Mouse (Mus musculus) induced T-regulatory cell, adult 2 months (primary cell): ENCODE data around the gene Arnt2.

Source experiments
- DNase-seq: peaks from one replicate; pipeline ENCODE4 v3.0.0-alpha.2; 2012; ENCODE audit warnings: low read depth

Arnt2 gene

DNA sequence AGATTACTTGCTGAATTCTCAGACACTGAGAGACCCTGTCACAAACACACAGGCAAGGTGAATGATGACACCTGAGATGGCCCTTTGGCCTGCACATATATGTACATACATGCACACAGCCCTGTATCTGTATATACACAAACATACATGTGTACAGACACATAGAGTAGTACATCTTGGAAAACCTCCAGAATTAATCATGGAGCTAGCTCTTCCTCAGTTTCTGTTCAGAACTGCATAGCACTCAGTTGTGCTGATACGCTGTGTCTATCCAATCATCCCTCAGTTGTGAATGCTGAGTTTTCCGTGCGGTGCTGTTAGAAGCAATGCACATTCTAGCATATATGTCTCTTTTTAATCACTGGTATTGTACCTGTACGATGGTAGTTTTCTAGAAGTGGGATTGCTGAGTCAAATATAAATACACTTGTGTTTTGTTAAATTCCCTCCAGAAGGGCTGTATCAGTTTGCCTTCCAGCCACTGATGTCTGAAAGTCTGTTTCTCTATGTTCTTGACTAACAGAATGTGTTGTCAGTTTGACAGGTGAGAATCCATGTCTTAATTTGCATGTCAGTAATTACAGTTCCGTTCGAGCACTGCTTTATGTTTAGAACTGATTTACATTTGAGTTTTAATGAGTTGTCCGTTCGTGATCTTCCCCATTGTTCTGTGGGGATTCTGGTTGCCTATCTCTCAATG is 123.3 kb downstream of the Arnt2 start:
- no peak for DNase-seq

DNA sequence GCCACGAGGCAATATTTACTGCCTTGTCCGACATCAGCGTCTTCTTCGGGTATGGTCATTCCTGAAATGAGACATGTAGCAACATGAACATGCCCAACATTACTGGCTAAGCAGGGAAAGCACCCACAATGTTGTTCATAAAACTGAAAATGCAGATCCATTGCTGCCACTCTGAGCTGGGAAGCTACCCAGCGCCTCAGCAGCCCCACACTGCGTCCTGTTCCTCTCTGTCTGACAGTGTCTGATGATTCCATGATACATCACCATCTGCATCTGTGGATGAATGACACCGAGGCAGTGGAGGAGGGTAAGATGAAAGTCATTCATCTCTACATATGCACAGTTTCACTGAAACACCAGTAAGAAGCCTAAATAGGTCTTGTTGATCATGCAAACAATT is 124.2 kb downstream of the Arnt2 start:
- no peak for DNase-seq

DNA sequence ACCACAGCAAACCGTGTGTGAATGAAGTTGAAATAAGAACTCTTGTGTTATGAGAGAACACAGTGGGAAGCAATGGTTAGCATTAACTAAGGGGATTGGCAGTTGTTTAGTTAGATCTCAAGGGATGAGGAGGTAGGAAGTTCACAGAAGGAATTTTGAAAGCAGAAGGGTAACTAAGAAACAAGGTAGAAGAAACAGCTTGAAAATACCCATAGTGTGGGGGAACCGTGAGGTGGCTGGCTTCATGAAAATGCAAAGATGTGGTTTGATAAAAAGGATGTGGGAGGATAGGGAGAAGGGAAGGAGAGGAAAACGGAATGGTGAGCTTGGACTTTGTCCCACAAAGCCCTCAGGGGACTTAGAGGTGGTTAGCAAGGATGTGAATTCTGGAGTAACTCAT is 125.0 kb downstream of the Arnt2 start:
- no peak for DNase-seq

DNA sequence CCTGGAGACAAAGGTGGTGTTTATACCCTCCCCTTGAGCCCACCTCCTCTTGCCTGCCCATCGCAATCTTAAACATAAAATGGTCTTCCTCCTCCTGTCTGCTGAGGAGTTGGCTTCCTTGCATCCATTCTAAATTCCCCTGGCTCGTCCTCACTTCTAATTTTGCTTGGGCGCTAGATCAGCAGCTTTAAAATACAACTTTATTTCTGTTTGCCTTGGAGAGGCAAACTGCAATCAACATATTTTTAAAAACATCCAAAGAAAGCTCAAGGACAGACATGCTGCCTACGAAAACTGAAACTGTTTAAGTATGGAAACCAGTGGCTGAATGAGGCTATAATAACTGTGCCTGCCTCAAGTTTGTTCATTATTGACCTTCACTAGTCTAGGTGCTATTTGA is 127.7 kb downstream of the Arnt2 start:
- no peak for DNase-seq

DNA sequence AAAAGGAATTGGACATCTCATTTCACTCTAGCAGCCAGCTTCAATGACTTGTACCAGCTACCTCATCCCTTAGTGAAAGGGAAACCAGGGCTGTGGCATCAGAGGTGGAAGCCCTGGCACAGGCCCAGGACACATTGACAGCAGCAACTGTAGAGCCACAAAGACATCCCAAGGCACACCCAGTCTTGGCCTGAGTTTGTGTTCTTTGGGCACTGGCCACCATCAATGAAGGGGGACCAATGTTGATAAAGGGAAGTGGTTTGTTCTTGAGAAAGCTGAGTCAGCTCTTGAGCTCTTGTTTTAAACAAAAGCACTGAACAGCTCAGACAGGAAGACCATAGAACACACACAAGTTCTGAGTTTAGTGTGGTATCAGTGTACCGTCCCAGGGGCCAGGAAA is 130.7 kb downstream of the Arnt2 start:
- DNase-seq: no peak

DNA sequence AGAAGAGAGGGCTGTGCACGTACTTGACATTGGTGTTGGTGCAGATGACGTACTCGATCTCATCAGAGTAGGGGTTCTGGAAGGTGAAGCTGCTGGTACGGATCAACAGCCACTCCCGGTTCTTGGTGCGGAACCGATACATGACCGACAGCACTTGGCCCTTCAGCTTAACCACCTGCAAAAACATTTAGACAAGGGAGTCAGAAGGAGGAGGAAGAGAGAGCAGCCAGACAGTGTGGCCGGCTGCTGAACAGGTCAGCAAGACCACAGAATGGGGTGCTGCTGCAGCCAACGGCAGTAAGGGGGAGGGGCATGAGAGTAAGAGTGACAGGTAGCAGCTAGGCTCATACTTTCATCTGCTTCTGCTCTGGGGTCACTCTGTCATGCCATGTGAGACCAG is 134.7 kb downstream of the Arnt2 start:
- no peak for DNase-seq

DNA sequence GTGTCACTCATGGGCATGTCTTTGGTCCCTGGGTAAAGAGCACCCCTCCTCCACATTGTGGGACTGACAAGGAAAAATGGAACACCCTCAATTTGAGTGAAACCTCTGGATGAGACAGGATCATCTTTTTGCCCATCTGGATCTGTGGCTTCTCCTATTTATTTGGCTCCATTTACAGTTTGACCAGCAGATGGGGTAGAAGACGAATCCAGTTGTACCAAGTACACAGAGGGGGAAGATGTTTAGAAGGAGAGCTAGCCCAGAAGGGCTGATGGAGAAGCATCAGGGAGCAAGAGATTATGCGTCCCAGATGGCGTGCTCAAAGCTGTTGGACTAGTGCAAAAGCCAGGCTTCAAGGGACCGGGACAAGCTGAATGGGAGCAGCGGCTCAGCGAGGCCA is 136.0 kb downstream of the Arnt2 start:
- DNase-seq: no peak

DNA sequence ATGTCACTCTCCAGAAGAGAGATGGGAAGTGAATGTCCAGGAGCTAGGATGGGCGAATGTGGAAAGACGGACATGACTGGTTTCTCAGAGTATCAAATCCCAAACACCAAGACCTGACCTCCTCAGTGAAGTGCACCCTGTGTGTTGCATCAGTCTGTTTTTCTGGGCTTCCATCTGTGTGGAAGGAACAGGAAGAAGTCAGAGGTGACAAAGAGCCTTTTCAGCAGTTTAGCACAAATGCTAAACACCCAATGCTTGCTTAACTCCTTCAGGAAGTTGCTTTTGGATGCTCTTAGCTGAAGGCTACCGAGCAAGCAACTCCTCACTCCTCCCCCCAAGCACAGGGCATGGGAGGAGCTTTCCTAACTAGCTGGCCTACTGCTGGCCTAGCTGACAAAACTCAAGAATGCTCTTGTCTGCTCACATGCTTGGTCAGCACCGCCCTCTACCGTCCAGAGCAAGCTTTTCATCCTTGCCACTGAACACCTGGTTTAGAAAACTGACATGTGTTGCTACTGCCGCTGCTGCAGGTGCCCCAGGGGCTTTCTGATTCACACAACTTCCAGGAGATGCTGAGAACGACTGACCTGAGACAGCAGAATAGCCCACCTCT is 137.7 kb downstream of the Arnt2 start:
- DNase-seq: peak; percentile 83

DNA sequence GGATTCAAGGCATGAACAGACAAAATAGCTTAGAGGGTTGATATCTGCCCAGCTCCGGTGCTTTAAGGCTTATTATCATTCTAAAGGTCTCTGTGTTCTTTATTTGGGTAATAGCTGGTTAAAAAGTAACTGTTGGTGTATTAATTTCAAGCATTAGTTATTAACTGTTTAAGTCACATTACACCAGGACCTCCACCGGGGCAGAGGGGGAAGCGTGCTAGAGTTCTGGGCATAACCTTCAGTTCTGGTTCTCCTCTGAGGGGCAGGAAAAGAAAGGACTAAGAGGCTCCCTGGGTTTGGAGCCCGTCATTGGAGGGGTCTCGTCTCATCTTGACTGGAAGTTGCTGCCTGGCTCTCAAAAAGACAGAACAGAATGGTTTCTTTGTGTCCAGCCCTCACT is 138.5 kb downstream of the Arnt2 start:
- no peak for DNase-seq

DNA sequence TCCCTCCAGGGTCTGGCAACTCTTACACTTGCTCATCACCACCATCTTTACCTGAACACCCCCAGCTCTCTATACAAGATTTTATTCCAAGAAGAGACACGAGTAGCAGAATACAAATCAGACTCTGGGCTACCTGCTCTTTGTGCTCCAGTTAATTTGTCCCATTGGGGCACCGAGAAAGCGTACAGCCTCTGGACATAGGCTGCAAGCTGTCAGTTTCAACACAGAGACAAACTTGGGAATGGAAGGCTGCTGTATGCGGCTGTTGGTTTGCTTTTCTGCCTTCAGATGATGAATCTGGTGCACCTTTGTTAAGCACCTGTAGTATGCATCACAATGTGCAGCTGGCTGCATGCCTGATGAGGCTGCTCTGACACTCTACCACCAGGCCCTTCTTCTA is 146.5 kb downstream of the Arnt2 start:
- no peak for DNase-seq

DNA sequence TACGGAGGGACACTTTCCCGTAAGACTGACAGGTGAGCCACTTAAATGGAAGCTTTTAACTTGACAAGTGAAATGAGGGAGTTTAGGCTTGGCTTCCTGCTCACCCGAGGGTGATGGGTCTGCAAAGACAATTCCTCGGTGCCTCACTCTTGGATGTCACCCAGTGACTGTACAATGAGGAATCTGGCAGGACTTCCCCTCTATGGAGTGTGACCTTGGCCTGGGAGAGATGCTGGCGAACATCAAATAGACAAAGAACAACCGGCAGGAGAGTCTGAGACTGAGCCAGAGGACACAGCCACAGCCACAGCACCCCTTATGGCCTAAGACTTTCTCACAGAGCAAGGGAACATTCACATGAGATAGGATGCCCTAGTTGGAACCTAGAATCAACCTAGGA is 148.6 kb downstream of the Arnt2 start:
- no peak for DNase-seq

DNA sequence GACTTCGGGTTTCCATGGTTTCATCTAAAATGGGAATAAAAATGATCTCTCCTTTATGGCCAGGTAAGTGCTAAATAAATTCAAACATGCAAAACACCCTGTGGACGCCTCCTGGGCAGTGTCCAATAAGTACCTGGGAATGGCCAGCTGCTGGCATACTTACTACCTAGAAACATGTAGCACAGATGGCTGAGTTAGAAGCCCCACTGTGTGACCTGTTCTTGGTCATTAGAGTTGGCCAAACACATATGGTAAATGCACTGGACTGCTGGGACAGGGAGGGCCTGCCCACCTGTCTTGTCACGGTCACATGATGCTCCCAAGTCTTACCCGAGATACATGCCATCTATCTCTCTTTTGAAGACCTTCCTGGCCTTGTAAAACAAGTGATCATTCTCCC is 149.6 kb downstream of the Arnt2 start:
- DNase-seq: no peak

DNA sequence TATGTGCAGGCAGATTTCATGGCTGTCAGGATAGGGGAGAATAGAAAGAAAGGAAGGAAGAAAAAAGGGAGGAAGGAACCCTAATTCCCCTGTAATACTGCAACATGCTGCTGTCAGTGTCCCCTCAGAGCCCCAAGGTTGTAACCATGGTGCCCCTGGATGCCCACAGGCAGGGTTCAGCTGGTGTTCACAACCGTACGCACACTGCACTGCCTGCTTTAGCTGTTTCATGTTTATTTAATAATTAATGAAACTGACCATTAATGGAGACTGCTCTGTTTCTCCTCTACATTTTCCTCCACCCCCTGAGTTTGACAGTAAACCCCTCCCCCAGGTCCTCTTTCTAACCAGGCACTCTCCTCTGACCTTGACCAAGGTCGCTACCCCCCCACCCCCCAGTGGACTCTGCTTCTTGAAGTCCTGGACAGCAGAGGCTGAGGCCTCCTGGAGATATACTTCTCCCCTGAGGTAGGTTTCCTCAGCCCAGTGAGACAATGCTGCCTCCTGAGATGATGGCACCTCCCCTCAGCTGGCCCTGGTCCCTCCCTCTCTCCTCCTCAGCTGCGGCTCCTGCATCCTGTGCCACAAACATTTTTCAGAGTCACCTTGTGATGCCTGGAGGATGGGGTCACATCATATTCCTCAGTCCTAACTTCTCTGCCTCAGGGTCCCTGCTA is 150.5 kb downstream of the Arnt2 start:
- no peak for DNase-seq

DNA sequence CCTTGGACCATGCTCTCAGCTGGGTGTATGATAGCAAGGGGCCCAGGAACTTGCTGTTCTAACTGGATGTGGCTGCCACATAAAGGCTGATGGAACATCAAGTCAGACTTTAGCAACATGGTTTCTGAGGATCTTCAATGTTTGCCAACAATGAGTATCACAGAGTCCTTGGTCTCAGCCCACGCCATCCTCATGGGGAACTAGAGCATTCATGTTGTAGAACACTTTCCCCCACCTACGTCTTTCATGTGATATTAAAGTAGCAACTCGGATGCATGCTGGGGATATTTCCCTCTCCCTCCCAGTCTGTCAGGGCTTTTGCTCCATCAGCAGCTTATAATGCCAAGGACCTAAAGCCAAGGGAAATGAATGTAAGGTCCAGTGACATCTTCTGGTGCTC is 153.3 kb downstream of the Arnt2 start:
- no peak for DNase-seq

DNA sequence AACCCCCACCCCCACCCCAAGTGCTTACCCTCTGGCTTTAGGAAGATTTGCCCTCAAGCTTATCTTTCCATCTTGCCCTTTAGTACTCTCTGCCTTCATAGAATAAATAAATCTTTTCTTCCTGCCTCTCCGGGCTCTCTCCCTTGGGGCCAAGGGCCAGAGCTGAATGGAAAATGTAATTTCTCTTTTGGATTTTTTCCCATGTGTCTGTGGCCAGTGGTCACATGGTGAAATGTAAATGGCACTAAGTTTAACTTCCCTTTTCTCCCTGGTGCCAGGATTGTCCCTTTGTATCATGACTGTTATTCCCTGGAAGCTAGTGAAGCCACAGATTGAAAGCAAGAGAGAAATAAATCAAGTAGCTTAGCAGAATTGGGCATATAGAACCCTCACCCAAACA is 153.7 kb downstream of the Arnt2 start:
- DNase-seq: no peak

DNA sequence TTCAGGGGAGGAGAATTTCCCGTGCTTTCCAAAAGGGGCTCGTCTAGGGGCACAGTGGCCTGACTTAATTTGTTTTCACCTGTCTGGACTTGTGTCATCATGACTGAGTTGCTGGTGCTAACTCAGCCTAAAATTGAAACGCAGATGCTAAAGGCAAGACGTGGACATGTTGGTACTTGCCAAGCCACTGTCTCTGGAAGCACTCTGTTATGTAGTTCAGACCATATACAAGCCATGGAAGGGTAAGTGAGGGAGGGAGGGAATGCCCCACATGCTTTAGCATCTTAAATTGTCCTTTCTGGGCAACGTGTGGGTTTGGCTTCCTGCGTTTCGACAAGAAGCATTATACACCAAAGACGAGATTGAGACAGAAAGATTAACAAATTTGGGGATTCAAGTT is 155.1 kb downstream of the Arnt2 start:
- no peak for DNase-seq

DNA sequence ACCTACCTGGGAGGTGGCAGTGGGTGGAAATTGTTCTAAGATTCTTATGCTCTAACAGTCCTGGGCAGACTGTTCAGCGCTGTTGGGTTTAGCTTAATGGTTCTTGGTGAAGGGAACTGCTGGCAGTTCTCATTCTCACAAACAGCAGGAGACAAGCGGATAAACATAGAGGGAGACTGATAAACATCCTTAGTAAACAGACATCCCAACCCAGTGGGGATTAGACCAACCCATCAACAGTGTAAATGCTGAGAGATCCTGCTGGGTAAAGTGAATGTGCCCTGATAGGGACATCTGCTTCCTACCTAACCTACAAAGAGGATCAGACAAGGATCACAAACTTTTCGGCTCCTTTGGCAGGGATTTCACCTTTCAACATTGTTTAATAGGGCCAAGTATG is 155.7 kb downstream of the Arnt2 start:
- DNase-seq: no peak

DNA sequence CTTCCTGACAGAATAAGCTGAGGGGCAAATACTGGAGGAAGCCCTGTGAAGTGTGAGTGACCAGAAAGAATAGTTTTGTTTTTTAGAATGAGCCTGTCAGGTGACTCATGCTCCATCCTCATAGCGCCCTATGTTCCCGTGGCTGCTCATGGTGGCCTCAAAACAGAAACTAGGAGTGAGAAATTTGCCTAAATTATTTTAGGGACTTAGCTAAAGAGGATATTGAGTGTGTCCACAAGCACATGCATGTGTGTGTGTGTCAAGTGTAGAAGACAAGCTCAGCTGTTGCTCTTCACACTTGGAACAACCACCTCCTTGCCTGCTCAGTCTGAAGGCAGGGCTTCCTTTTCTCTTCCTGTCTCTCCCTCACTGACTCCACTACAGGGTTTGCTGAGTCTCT is 158.3 kb downstream of the Arnt2 start:
- DNase-seq: no peak

DNA sequence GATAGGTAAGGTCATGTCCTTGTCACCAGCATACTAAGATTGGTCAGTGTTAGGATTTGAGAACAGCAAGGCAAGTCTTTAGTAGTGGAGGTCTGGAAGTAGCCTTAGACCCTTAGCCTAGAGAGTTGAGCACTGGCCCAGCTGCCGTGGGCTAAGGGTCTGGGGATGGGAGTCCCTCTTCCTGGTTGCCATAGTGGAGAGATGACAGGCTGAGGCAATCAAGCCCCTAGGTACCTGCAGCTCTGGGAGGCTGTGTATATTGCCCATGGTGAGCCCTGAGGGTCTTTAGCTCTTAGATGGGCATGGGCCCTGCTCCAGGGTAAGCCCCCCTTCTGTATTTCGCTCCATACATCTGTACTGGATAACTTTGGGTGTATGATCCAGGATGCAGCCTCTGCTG is 159.2 kb downstream of the Arnt2 start:
- no peak for DNase-seq

DNA sequence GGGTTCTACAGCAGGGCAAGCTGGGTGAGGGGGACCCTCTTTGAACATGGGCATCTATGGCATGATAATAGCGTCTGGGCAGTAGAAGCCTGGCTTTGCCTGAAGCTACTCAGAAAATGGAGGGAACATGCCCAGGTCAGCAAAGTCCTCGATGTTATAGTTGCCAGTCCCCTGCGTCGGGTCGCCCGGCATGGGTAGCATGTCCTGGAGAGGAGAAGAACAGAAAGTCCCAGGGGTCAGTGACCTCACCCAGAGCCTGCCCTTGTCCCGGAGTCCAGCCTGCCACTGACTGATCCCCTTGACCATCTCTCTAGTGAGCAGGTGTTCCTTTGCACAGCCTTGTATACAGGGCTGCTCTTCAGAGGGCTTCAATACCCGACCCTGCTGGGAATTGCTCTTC is 160.0 kb downstream of the Arnt2 start:
- no peak for DNase-seq

DNA sequence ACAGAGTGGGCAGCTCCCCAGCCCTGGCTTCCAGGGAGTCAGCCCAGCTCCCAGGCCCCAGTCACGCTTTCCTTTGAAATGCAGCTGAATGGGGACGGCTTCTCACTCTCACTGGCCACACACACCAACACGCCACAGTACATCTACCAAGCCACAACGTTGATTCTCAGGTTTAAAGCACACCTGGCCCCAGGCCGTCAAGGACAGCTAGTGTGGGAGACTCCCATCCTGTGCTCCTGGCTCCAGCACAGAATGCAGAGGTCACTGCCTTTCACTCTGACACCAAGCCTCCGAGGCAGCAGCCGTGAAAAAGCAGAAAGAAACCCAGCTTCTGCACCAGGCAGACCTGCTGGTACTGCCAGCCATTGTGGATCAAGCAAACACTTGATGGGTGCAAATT is 160.6 kb downstream of the Arnt2 start:
- DNase-seq: no peak

DNA sequence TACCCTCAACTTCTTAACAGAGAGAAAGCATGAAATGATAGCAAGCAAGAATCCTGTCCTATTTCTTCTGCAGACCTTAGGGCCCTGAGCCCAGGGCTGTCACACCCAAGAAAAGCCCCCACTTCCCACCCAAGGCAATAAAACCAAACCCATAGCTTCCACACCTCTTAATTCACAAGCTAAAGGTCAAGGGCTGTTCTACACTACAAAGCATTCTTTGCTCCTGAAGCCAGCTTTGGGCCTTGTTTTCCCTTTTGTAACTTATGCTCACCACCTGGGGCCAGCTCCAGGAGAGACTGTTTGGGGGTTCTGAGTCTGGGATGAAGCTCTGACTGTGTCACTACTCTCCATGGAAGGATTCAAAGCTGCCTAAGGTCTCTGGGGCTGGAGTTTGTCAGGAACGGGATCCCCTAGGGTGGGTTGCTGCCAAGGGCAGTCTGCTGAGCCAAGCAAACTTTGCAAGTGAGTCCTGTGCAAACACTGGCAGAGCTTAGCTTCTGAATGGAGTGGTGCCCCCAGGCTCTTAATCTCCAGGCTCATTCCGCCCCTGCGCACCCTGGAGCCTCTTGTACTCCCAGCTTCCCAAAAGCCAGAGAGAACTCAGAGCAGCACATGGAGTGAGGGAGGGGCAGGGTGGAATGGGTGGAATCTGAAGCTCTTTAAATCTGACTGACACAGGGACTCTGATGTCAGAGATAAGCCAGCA is 161.9 kb downstream of the Arnt2 start:
- no peak for DNase-seq

DNA sequence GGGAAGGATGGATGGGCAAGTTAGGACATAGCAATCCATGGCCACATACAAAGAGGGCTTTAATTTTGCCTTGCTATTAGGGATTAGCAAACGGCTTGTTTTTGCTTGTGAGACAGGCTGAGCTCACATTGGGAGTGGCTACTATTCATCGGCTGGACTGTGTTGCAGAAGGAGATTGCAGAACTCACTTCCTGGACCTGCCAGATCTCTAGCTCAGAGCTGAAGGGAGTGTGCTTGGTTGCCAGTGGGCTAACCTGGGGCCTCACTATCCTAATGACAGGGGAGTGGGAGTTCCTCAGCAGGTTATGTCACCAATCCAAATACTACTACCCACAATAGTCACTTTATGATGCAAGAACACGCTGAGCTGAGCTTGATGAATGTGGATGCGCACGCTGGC is 163.1 kb downstream of the Arnt2 start:
- DNase-seq: no peak
